Mouse (Mus musculus): ENCODE measurements around the gene Pcsk6.

GRCm38 (mm10) chr7:66083757-66084156 lies 222.2 kb downstream of the Pcsk6 start:
- no peak for TF ChIP-seq CTCF (IDR thresholded peaks at IDR 0.05; ENCODE audit: borderline replicate concordance, insufficient read depth, low read depth, low read length)
- no peak for TF ChIP-seq POLR2A (IDR thresholded peaks at IDR 0.05; ENCODE audit: borderline replicate concordance, insufficient read depth, low read length)

All from cerebellum, adult 2 months (tissue).